In genomic region chr8:107114150-107115007, GRCm38 (mm10) we compare ENCODE assay signal across 8 mouse cellular contexts. TPM values are rescaled to one million over a fixed set of nuclear protein-coding genes. Genes with fewer than 3 reads are reported as not detected.
DNase-seq lines count a peak whose midpoint lies in the region; ATAC-seq and TF ChIP-seq lines count a peak whose summit lies in the region.

No protein-coding gene starts in this region.

- no peak for TF ChIP-seq POLR2A in kidney, adult 2 months (IDR thresholded peaks at IDR 0.05; ENCODE audit: low read depth, low read length)

- H3K9me3 ChIP-seq in embryonic facial prominence, embryonic 15.5 days (replicated peaks) = no peaks in the 10 kb centered on the region
- H3K9me3 ChIP-seq in limb, embryonic 13.5 days = no peaks in the 10 kb centered on the region

- DNase-seq in kidney, adult 2 months = peak; percentile 59
- DNase-seq in kidney, postnatal 36 days = no peak
- no peak for DNase-seq in B cell, adult 2 months
- no peak for DNase-seq in natural killer cell, adult 2 months (ENCODE audit: low spot score in 2 of 2)
- DNase-seq in gastrocnemius, postnatal 36 days = no peak

- H3K4me2 ChIP-seq in embryonic facial prominence, embryonic 15.5 days (replicated peaks) = peak overlapping the region; percentile 32
- peak overlapping the region; percentile 38 for H3K4me2 ChIP-seq in limb, embryonic 13.5 days (replicated peaks)

- H3K27ac ChIP-seq in kidney, adult 2 months (ENCODE audit: insufficient read depth, low read depth, low read length) = peak overlapping the region; percentile 82
- H3K27ac ChIP-seq in embryonic facial prominence, embryonic 15.5 days (replicated peaks) = peak overlapping the region; percentile 71
- peak overlapping the region; percentile 59 for H3K27ac ChIP-seq in limb, embryonic 13.5 days

- H3K27me3 ChIP-seq in kidney, adult 2 months (replicated peaks; ENCODE audit: control insufficient read depth, insufficient read depth, low read length) = no peaks in the 10 kb centered on the region
- H3K27me3 ChIP-seq in embryonic facial prominence, embryonic 15.5 days = no peaks in the 10 kb centered on the region
- no peaks in the 10 kb centered on the region for H3K27me3 ChIP-seq in limb, embryonic 13.5 days

- H3K4me1 ChIP-seq in kidney, adult 2 months (ENCODE audit: control insufficient read depth, insufficient read depth, low read length) = peaks cover 19% of the 10 kb centered on the region
- peaks cover 25% of the 10 kb centered on the region for H3K4me1 ChIP-seq in embryonic facial prominence, embryonic 15.5 days
- H3K4me1 ChIP-seq in limb, embryonic 13.5 days = peaks cover 41% of the 10 kb centered on the region

- intact Hi-C loops in gastrocnemius, postnatal 36 days (cut with DNase I) = loop anchor here (5.0 kb wide), 2 partner anchors 53 to 88 kb away; no protein-coding TSS in a partner anchor

- peak overlapping the region; percentile 29 for H3K4me3 ChIP-seq in kidney, adult 2 months (ENCODE audit: insufficient read depth, low read depth, low read length)
- 0 out of 2 replicates have a peak overlapping the region, but pooled peaks have one; percentile 4 for H3K4me3 ChIP-seq in embryonic facial prominence, embryonic 15.5 days (replicated peaks)
- H3K4me3 ChIP-seq in limb, embryonic 13.5 days = no peak overlapping the region

- no peak overlapping the region for H3K9ac ChIP-seq in embryonic facial prominence, embryonic 15.5 days
- H3K9ac ChIP-seq in limb, embryonic 13.5 days = peak overlapping the region; percentile 45

- WGBS in kidney, adult 2 months = 33% methylated on average over 19 of the region's 19 CpGs
- 26% methylated on average over 19 of the region's 19 CpGs for WGBS in embryonic facial prominence, embryonic 15.5 days
- 34% methylated on average over 19 of the region's 19 CpGs for WGBS in limb, embryonic 13.5 days

- no peaks in the 10 kb centered on the region for H3K36me3 ChIP-seq in kidney, adult 2 months (ENCODE audit: control insufficient read depth, insufficient read depth, low read length)
- H3K36me3 ChIP-seq in embryonic facial prominence, embryonic 15.5 days = no peaks in the 10 kb centered on the region
- H3K36me3 ChIP-seq in limb, embryonic 13.5 days = no peaks in the 10 kb centered on the region

- TF ChIP-seq CTCF in kidney, adult 2 months (conservative IDR thresholded peaks at IDR 0.05; ENCODE audit: insufficient read depth, insufficient read length, low read depth, low read length) = no peak

- peak; percentile 65 for ATAC-seq in CD4-positive, CD25-positive, alpha-beta regulatory T cell, adult 4 months
- ATAC-seq in embryonic facial prominence, embryonic 15.5 days (ENCODE audit: insufficient number of reproducible peaks, low FRiP score, low TSS enrichment, low read depth) = no peak
- peak; percentile 30; the same call in 1 of the 2 replicates for ATAC-seq in limb, embryonic 13.5 days (ENCODE audit: low FRiP score, low read depth)

RNA-seq across cellular contexts. Expression of gene Terf2, which starts 18.0 kb away (rescaled TPM):
- 8.7 and 12.2 TPM in 2 replicates for polyA plus RNA-seq in kidney, adult 2 months (2012; rRNA removed)
- polyA plus RNA-seq in CD4-positive, CD25-positive, alpha-beta regulatory T cell, adult 4 months (2017; shearing (Covaris generic)) = 10 to 100 TPM; 11.8 to 14.6 TPM
- polyA plus RNA-seq in embryonic facial prominence, embryonic 15.5 days (2015; fragmentation: Nextera tagmentation; extraction: Ambion mirVana) = 18.9 and 20.1 TPM in 2 replicates
- 23.5 and 24.0 TPM in 2 replicates for polyA plus RNA-seq in limb, embryonic 13.5 days (2015; fragmentation: Nextera tagmentation; extraction: Ambion mirVana)
- 10 to 100 TPM in 1 of 2 experiments, 1 to 10 TPM in 1; 8.6 to 11.4 TPM for total RNA-seq in gastrocnemius, postnatal 36 days (2021)

RNA-seq across cellular contexts. Expression of gene Cyb5b, which starts 36.1 kb away (rescaled TPM):
- 186 and 203 TPM in 2 replicates for polyA plus RNA-seq in kidney, adult 2 months (2012; rRNA removed)
- polyA plus RNA-seq in CD4-positive, CD25-positive, alpha-beta regulatory T cell, adult 4 months (2017; shearing (Covaris generic)) = 10 to 100 TPM; 33.9 to 42.3 TPM
- polyA plus RNA-seq in embryonic facial prominence, embryonic 15.5 days (2015; fragmentation: Nextera tagmentation; extraction: Ambion mirVana) = 66.7 and 67.5 TPM in 2 replicates
- 71.9 and 77.0 TPM in 2 replicates for polyA plus RNA-seq in limb, embryonic 13.5 days (2015; fragmentation: Nextera tagmentation; extraction: Ambion mirVana)
- total RNA-seq in gastrocnemius, postnatal 36 days (2021) = 10 to 100 TPM; 29.6 to 30.8 TPM

RNA-seq across cellular contexts. Expression of gene Tmed6, which starts 48.9 kb away (rescaled TPM):
- polyA plus RNA-seq in kidney, adult 2 months (2012; rRNA removed) = 55.0 and 65.3 TPM in 2 replicates
- polyA plus RNA-seq in CD4-positive, CD25-positive, alpha-beta regulatory T cell, adult 4 months (2017; shearing (Covaris generic)) = not detected
- not detected in 2 replicates for polyA plus RNA-seq in embryonic facial prominence, embryonic 15.5 days (2015; fragmentation: Nextera tagmentation; extraction: Ambion mirVana)
- not detected in 2 replicates for polyA plus RNA-seq in limb, embryonic 13.5 days (2015; fragmentation: Nextera tagmentation; extraction: Ambion mirVana)
- not detected for total RNA-seq in gastrocnemius, postnatal 36 days (2021)

RNA-seq across cellular contexts. Expression of gene Nip7, which starts 57.7 kb away (rescaled TPM):
- 38.2 and 54.3 TPM in 2 replicates for polyA plus RNA-seq in kidney, adult 2 months (2012; rRNA removed)
- polyA plus RNA-seq in CD4-positive, CD25-positive, alpha-beta regulatory T cell, adult 4 months (2017; shearing (Covaris generic)) = 10 to 100 TPM; 63.5 to 84.9 TPM
- 80.0 and 80.4 TPM in 2 replicates for polyA plus RNA-seq in embryonic facial prominence, embryonic 15.5 days (2015; fragmentation: Nextera tagmentation; extraction: Ambion mirVana)
- 99.9 and 104 TPM in 2 replicates for polyA plus RNA-seq in limb, embryonic 13.5 days (2015; fragmentation: Nextera tagmentation; extraction: Ambion mirVana)
- 10 to 100 TPM; 13.7 to 21.5 TPM for total RNA-seq in gastrocnemius, postnatal 36 days (2021)

RNA-seq across cellular contexts. Expression of gene Cog8, which starts 57.9 kb away (rescaled TPM):
- polyA plus RNA-seq in kidney, adult 2 months (2012; rRNA removed) = 29.4 and 32.2 TPM in 2 replicates
- 1 to 10 TPM; 7.6 to 8.7 TPM for polyA plus RNA-seq in CD4-positive, CD25-positive, alpha-beta regulatory T cell, adult 4 months (2017; shearing (Covaris generic))
- polyA plus RNA-seq in embryonic facial prominence, embryonic 15.5 days (2015; fragmentation: Nextera tagmentation; extraction: Ambion mirVana) = 40.0 and 42.0 TPM in 2 replicates
- polyA plus RNA-seq in limb, embryonic 13.5 days (2015; fragmentation: Nextera tagmentation; extraction: Ambion mirVana) = 37.5 and 40.8 TPM in 2 replicates
- 10 to 100 TPM; 15.0 to 16.1 TPM for total RNA-seq in gastrocnemius, postnatal 36 days (2021)

Comparison
In these comparisons a context has a peak if more than half of its experiments do, and no peak if none do; other contexts are left out.
1. RNA of gene Tmed6, which starts 48.9 kb away (polyA plus RNA-seq): 55.0 to 65.3 TPM in kidney, adult 2 months; not detected in embryonic facial prominence, embryonic 15.5 days, not detected in limb, embryonic 13.5 days and not detected in CD4-positive, CD25-positive, alpha-beta regulatory T cell, adult 4 months; every median in the first group is over 10 times any median in the second.
2. Peak in every context shown above with its lines, with median percentiles within 50 percentile points of each other: H3K27ac ChIP-seq.